Mouse (Mus musculus) embryonic fibroblast, embryonic 13.5 days (primary cell): ENCODE measurements at regions not wholly inside any gene's neighbourhood (a gene's known extent, or its start where the extent isn't known, plus 50 kb on each side); places are given as distances from the start of the nearest gene placed in this dataset.

Experiments
- H3K27ac ChIP-seq: 2 replicates; pipeline ENCODE4 v1.5.1; 2012; ENCODE audit warnings: low read length, control low read depth, inconsistent platforms; ENCODE audit not compliant: insufficient read depth
- H3K4me1 ChIP-seq: 2 replicates; pipeline ENCODE4 v1.6.1; 2011; ENCODE audit warnings: low read length; ENCODE audit not compliant: control insufficient read depth, insufficient read depth
- H3K4me3 ChIP-seq: 2 replicates; pipeline ENCODE4 v1.5.1; 2011; ENCODE audit warnings: mild to moderate bottlenecking, control low read depth, low read length; ENCODE audit not compliant: insufficient read depth
- CTCF ChIP-seq: IDR thresholded peaks from 2 replicates; pipeline ENCODE4 v1.5.1; 2011; ENCODE audit warnings: mild to moderate bottlenecking, control low read depth, low read length, moderate library complexity, borderline replicate concordance; ENCODE audit not compliant: insufficient read depth
- POLR2A ChIP-seq: IDR thresholded peaks from 2 replicates; pipeline ENCODE4 v1.6.1; 2011; ENCODE audit warnings: low read depth, mild to moderate bottlenecking, control low read depth, low read length, moderate library complexity

- no peaks in the 10 kb centered on the region for H3K4me1 ChIP-seq
- TF ChIP-seq POLR2A (no peak), CTCF (no peak)
- H3K4me3 ChIP-seq: no peak overlapping the region
- no peak overlapping the region for H3K27ac ChIP-seq
Observed at GRCm38 (mm10) chr14:33853499-33853898, 69.9 kb upstream of the Gdf10 start.

- Histone ChIP-seq H3K27ac (no peak overlapping the region), H3K4me3 (no peak overlapping the region), H3K4me1 (no peaks in the 10 kb centered on the region)
- TF ChIP-seq POLR2A: no peak
- no peak for TF ChIP-seq CTCF
Observed at GRCm38 (mm10) chr14:33854181-33854580, 69.2 kb upstream of the Gdf10 start.

GRCm38 (mm10) chr14:33856992-33857391, 66.4 kb upstream of the Gdf10 start:
- no peak for TF ChIP-seq CTCF
- Histone ChIP-seq H3K4me1 (no peaks in the 10 kb centered on the region), H3K27ac (no peak overlapping the region), H3K4me3 (no peak overlapping the region)

- H3K27ac ChIP-seq: no peak overlapping the region
- TF ChIP-seq CTCF: no peak
- no peak for TF ChIP-seq POLR2A
- no peaks in the 10 kb centered on the region for H3K4me1 ChIP-seq
- no peak overlapping the region for H3K4me3 ChIP-seq
Observed at GRCm38 (mm10) chr14:33864796-33865195, 58.6 kb upstream of the Gdf10 start.

- TF ChIP-seq CTCF: no peak
- TF ChIP-seq POLR2A: no peak
- Histone ChIP-seq H3K4me1 (no peaks in the 10 kb centered on the region), H3K27ac (no peak overlapping the region), H3K4me3 (no peak overlapping the region)
Observed at GRCm38 (mm10) chr14:33865746-33866145, 57.6 kb upstream of the Gdf10 start.

GRCm38 (mm10) chr14:33867674-33868073, 55.7 kb upstream of the Gdf10 start:
- TF ChIP-seq POLR2A: no peak
- no peak for TF ChIP-seq CTCF
- Histone ChIP-seq H3K4me3 (no peak overlapping the region), H3K27ac (no peak overlapping the region), H3K4me1 (no peaks in the 10 kb centered on the region)
